Mouse (Mus musculus) cerebellum, postnatal 14 days (tissue): ENCODE measurements around the gene Ctnnd1.
"Not testable (repeated sequence)": the region's sequence is repeated elsewhere in the genome, so short reads cannot be mapped to it uniquely, and the experiment has no call there.

ENCODE experiments used
- DNase-seq, 2 experiments: peaks; one replicate each; pipeline ENCODE4 v3.0.0; 2021; ENCODE audit warnings: mixed read lengths in 2 of 2

Gene Ctnnd1

GRCm38 (mm10) chr2:84650464-84651195 lies at the start of gene Ctnnd1:
Gene Ctnnd1 (minus strand): TSS chr2:84650765.
- DNase-seq = peak; percentile 87 to 89

DNA sequence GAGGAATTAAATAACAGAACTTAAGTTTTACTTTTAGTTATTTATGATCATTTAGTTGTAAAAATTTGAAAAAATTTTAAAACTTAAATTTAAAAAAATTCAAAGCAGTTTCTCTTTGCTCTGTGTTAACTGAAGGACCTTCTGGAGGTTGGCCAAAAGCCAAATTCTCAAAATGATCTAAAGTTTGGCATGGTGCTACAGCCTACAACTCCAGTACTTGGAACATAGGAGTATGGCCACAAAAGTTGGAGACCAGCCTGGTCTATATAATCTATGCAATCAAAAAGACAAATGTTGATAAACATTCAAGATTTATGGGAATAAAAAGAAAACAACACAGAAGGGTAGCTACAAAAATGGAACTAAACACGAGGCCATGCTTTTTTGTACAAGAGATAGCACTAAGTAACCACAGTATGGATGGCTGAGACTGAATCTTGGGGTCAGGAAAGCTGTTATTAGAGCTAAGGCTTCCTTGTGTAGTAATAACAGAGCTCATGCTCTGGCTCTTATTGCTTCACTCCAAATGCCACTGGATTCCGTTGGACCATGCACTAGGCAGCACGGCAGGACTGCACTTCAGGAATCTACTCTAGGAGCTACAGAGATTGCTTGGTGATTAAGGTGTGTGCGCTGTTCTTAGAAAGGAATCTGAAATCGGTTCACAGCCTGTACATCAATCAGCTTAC lies 44.6 kb upstream of the Ctnnd1 start:
- DNase-seq = no peak

- peak; percentile 70 to 75 for DNase-seq
These were observed 39.5 kb upstream of the Ctnnd1 start for GRCm38 (mm10) chr2:84690050-84690449.

- DNase-seq = no peak
These were observed 37.7 kb upstream of the Ctnnd1 start for GRCm38 (mm10) chr2:84688080-84688844.

DNA sequence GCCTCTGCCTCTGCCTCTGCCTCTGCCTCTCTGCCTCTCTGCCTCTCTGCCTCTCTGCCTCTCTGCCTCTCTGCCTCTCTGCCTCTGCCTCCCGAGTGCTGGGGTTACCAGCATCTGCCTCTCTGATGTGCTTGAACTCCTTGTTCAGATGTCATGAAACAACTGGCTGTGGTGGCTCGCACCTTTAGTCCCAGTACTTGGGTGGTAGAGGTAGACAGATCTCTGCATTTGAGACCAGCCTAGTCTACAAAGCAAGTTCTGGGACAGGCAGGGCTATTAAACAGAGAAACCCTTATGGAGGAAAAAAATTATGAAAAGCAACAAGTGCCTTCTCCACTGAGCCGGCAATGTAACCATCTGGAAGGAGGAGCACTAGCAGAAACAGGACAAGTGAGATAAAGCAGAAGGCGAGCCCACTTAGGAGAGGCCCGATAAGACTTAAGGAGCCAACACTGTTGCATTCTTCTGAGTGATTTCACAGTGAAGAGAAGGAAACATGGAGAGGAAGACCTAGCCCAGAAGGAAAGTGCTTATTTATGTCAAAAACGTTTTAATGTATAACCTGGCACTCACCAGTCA lies 32.1 kb upstream of the Ctnnd1 start:
- DNase-seq = no peak

DNA sequence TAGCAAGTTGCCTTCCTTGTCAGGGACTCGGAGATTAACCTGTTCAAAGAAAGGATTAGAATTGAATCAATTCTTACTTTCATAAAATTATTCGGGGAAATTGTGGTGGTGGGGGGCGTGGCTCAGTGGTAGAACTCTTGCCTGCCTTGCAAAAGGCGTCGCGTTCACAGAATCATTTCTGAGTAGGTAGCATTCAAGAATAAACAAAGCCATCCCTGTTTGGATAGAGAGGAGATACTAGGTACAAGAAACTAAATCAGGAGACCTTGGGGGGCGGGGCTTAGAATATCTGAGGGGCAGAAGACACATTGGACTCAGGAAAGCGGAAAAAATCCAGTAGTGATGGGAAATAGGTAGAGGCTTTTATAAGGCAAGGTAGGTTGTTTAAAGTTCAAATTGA lies 28.5 kb upstream of the Ctnnd1 start, which contains the start of gene Tmx2:
Gene Tmx2 (minus strand): TSS at position 125 of the 400 bp plus-strand sequence.
- DNase-seq = peak in 1 of 2 experiments; percentile 20

- DNase-seq = peak; percentile 92 to 94
These were observed 27.7 kb upstream of the Ctnnd1 start, which contains the start of the genes Gm28635 and Med19 for GRCm38 (mm10) chr2:84677968-84678880. Gene Gm28635 (minus strand): TSS chr2:84678041. Gene Med19 (plus strand): TSS chr2:84678402.

GRCm38 (mm10) chr2:84677270-84677967 lies 26.9 kb upstream of the Ctnnd1 start:
- peak in 1 of 2 experiments; percentile 81 for DNase-seq

GRCm38 (mm10) chr2:84671535-84671934 lies 21.0 kb upstream of the Ctnnd1 start:
- DNase-seq = not testable (repeated sequence)

DNA sequence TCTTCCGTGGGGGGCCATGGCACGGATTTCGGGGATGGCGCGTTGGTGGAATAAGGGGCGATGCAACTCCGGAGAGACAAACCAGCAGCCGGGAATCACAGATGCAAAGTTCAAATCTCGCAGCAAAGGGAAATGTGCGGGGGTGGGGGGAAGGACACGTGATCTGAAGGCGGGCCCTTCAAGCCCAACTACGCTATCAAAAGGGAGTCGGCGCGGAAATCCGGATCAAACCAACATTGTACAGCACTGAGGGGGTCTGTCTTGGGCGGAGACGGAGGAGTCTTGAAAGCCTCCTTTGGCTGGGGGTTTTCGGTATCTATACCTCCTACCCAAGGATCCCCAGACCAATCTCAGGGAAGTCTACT lies 20.0 kb upstream of the Ctnnd1 start, which contains the start of gene Selenoh:
Gene Selenoh (minus strand): TSS at position 202 of the 365 bp plus-strand sequence.
- peak; percentile 90 to 93 for DNase-seq

DNA sequence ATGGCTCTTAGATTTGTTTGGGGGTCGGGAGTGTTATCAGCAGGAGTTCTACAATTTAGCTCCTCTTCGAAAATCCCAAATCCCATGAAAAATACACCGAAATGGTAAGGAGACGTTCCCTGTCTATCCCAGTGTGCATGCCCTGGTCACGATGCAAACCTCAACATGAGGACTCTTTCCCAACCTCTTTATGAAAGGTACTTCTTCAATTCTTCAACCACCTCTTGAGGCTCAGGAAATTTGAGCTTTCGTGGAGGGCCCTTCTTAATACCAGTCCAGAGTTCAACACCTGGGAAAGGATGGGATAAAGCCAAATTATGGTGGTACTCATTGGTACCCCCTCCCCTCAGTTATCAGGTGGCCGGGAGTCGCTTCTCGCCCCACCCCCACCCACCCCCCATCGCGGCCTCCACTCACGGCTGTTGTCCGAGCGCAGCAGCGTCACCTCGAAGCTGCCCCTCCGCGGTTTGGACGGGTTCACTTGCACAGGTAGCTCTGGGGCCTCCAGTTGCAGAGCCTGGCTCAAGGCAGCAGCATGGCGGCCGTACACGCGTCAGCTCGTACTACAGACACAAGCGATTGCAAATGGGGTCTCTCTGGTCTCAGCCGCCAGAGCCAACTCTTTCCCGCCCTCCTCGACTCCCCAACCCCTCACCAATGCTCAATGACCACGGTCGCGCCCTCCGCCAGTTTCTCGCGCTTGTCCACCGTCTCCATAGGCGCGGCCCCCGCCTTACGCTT lies 19.4 kb upstream of the Ctnnd1 start:
- DNase-seq = no peak

DNA sequence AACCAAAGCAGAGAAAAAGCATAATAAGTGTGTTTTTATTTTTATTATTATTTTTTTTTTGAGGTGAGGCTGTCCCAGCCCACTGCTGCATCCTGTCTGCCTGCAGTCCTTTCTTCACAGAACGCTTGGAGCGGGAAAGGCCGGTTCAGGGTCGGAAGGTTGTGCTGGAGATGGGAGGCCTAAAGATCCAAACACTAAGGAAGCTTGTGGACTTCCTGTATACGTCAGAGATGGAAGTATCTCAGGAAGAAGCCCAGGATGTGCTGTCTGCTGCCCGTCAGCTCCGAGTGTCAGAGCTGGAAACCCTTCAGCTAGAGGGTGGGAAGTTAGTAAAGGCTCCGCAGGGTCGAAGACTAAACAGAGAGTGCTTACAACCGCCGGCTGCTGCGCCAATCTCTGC lies 15.5 kb upstream of the Ctnnd1 start:
- DNase-seq = no peak

GRCm38 (mm10) chr2:84662866-84663265 lies 12.3 kb upstream of the Ctnnd1 start:
- peak; percentile 46 to 59 for DNase-seq

- DNase-seq = peak in 1 of 2 experiments; percentile 33
These were observed 9.7 kb upstream of the Ctnnd1 start for GRCm38 (mm10) chr2:84660253-84660652.

GRCm38 (mm10) chr2:84658806-84659205 lies 8.2 kb upstream of the Ctnnd1 start, which contains the start of gene Btbd18:
Gene Btbd18 (plus strand): TSS chr2:84659079.
- DNase-seq = no peak

GRCm38 (mm10) chr2:84655864-84656263 lies 5.3 kb upstream of the Ctnnd1 start:
- DNase-seq = no peak

DNA sequence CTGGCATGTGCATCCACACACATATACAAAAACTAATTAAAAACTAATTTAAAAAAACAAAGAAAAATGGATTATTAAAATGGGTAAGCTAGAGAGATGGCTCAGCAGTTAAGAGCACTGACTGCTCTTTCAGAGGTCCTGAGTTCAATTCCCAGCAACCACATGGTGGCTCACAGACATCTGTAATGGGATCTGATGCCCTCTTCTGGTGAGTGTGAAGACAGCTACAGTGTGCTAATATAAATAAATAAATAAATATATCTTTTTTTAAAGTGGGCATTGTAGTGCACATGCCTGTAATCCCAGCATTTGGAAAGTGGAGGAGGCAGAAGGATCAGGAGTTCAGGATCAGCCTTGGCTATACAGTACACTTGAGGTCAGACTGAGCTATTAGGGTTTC lies 2.8 kb upstream of the Ctnnd1 start:
- no peak for DNase-seq

DNA sequence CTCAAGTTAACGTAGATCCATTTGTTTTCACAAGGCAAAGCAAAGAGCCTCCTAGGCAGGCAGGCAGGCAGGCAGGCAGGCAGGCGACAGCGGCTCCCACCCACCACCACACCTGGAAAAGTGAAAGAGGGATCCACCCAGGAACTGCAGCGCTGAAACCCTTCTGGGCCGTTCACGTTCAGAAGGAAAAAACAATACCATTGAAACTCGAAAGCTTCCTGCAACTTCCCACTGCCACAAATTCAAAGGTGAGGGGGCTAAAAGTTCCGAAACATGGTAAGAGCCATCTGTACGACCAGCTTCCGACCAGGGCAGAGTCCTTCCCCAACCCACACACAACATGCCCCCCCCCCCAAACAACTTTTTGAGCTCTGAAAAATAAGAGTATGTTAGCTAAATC lies 891 bp downstream of the Ctnnd1 start:
- DNase-seq = peak; percentile 18 to 26

- peak in 1 of 2 experiments; percentile 26 for DNase-seq
These were observed 2.2 kb downstream of the Ctnnd1 start for GRCm38 (mm10) chr2:84648369-84648768.

GRCm38 (mm10) chr2:84647051-84647568 lies 3.5 kb downstream of the Ctnnd1 start:
- no peak for DNase-seq
